Mouse (Mus musculus): ENCODE data around the gene Mrfap1. TPM values are rescaled to one million over a fixed set of nuclear protein-coding genes. Genes with fewer than 3 reads are reported as not detected.

The Mrfap1 gene
- polyA plus RNA-seq, 1 experiment, result 263 TPM

DNA sequence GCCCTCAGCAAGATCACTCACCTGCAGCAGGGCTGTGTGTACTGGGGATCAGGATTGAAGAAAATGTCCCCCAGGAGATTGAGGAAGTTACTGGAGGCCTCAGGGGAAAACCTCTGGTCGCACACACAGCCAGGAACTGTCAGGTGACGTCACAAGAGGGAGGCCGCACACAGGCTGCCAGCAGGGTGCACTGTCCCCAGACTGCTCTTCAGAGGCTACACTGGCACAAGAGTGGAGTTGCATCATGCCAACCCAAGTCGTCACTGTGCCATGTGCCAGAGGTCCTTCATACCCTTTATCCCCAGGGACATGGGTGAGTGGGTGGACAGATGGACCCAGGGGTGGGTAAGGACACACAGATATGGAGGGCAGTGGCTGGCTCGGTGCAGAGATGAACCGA is 18.0 kb upstream of the Mrfap1 start:
- Histone ChIP-seq H3K27me3 (ENCODE audit: control insufficient read depth, insufficient read depth, insufficient read length) (no peaks in the 10 kb centered on the region), H3K79me2 (ENCODE audit: control insufficient read depth, insufficient read depth) (no peaks in the 10 kb centered on the region)

DNA sequence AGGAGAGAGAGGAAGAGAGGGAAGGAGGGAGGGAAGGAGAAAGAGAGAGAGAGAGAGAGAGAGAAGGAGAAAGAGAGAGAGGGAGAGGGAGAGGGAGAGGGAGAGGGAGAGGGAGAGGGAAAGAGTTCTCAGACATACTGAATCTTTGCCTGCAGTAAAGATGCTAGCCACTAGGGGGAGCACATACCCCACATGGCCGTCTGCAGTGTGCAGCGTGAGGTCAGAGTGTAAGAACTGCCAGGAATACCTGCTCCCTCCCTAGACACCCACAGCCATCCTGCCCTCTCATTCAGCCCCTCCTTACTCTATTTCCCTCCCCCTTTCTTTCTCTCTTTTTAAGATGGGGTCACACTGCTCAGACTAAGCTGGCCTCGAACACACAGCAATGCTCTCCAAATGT is 14.8 kb upstream of the Mrfap1 start:
- Histone ChIP-seq H3K36me3 (ENCODE audit: control insufficient read depth, insufficient read depth) (no peaks in the 10 kb centered on the region), H3K79me2 (ENCODE audit: control insufficient read depth, insufficient read depth) (no peaks in the 10 kb centered on the region), H3K4me2 (ENCODE audit: low read depth) (no peak overlapping the region), H3ac (ENCODE audit: control insufficient read depth, insufficient read length) (no peak overlapping the region), H3K27me3 (ENCODE audit: control insufficient read depth, insufficient read depth, insufficient read length) (peaks cover 10% of the 10 kb centered on the region), H3K4me3 (no peak overlapping the region)
- TF ChIP-seq CEBPB (IDR thresholded peaks at IDR 0.05; ENCODE audit: insufficient read depth, poor library complexity, severe bottlenecking) (no peak), REST (IDR thresholded peaks at IDR 0.05; ENCODE audit: insufficient read depth, insufficient read length) (no peak), MYOD1 (IDR thresholded peaks at IDR 0.05; ENCODE audit: control insufficient read depth in 1 of 3, insufficient read length in 2 of 3, low read depth in 2 of 3) (no peak), POLR2AphosphoS2 (IDR thresholded peaks at IDR 0.05; ENCODE audit: insufficient read length, low read depth) (no peak)

More for the DNA sequence above, 18.0 kb upstream of the Mrfap1 start:
- TF ChIP-seq POLR2A (IDR thresholded peaks at IDR 0.05; ENCODE audit: insufficient read length, low read depth) (no peak), SRF (IDR thresholded peaks at IDR 0.05; ENCODE audit: control insufficient read depth, insufficient read length, low read depth) (no peak), REST (IDR thresholded peaks at IDR 0.05; ENCODE audit: insufficient read depth, insufficient read length) (no peak), CEBPB (IDR thresholded peaks at IDR 0.05; ENCODE audit: insufficient read depth, poor library complexity, severe bottlenecking) (no peak), USF1 (IDR thresholded peaks at IDR 0.05; ENCODE audit: low read depth) (no peak), TCF3 (IDR thresholded peaks at IDR 0.05; ENCODE audit: insufficient read length, low read depth) (no peak), MYOD1 (IDR thresholded peaks at IDR 0.05; ENCODE audit: control insufficient read depth in 1 of 3, insufficient read length in 2 of 3, low read depth in 2 of 3) (no peak), TCF12 (IDR thresholded peaks at IDR 0.05; ENCODE audit: insufficient read depth, poor library complexity, severe bottlenecking) (no peak), MAX (IDR thresholded peaks at IDR 0.05; ENCODE audit: low read depth) (no peak), MYOG (IDR thresholded peaks at IDR 0.05; ENCODE audit: control insufficient read depth in 1 of 3, insufficient read depth in 1 of 3, insufficient read length in 2 of 3, low read depth in 2 of 3) (no peak)
- Histone ChIP-seq H3K36me3 (ENCODE audit: control insufficient read depth, insufficient read depth) (no peaks in the 10 kb centered on the region), H3K4me2 (ENCODE audit: low read depth) (no peak overlapping the region), H3K4me3 (no peak overlapping the region), H3ac (ENCODE audit: control insufficient read depth, insufficient read length) (no peak overlapping the region)

DNA sequence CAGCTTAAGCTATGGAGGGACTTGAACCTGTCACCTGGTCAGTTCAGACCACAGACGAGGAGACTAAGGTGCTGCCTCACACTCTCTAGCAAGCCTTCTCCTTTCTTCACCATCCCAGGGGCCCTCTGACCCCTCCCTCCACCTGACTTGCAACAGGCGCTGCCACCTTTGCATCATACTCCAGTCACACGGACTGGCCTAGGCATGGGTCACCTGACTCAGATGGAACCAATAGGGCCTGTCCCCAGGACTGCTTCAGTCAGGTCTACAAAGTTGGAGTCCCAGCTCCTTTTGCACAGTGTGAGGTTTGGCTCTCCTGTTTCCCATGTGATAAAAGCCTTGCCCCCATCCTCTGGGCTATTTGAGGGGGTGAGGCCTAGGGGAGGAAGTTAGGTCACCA is 14.1 kb upstream of the Mrfap1 start:
- H3K27me3 ChIP-seq (ENCODE audit: control insufficient read depth, insufficient read depth, insufficient read length), result peaks cover 10% of the 10 kb centered on the region
- TF ChIP-seq SRF (IDR thresholded peaks at IDR 0.05; ENCODE audit: control insufficient read depth, insufficient read length, low read depth) (no peak), E2F4 (IDR thresholded peaks at IDR 0.05; ENCODE audit: insufficient read depth) (no peak), TCF3 (IDR thresholded peaks at IDR 0.05; ENCODE audit: insufficient read length, low read depth) (no peak), MAX (IDR thresholded peaks at IDR 0.05; ENCODE audit: low read depth) (no peak), MYOD1 (IDR thresholded peaks at IDR 0.05; ENCODE audit: control insufficient read depth in 1 of 3, insufficient read length in 2 of 3, low read depth in 2 of 3) (no peak)
- no peak overlapping the region for H3K4me3 ChIP-seq

DNA sequence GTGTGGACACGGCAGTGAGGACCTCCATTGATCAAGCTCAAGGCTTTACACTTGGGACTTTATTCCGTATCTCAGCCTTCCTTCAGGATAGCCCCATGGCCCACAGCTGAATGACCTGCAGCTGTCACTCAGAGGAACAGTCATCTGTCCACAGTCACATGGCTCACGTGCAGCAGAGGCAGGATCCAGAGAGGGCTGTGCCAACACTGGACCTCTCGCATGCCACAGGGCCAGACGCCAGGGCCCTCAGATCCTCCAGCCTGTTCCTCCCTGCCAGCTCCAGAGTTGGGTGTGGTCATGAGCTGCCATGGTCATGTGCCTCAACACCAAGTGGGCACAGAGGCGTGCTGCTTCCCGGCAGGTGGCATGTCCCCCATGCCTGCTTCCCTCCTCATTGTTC is 12.6 kb upstream of the Mrfap1 start:
- TF ChIP-seq MYOD1 (IDR thresholded peaks at IDR 0.05; ENCODE audit: control insufficient read depth in 1 of 3, insufficient read length in 2 of 3, low read depth in 2 of 3) (peak in 2 of 3 experiments; percentile 39 to 85), MYOG (IDR thresholded peaks at IDR 0.05; ENCODE audit: control insufficient read depth in 1 of 3, insufficient read depth in 1 of 3, insufficient read length in 2 of 3, low read depth in 2 of 3) (peak in 2 of 3 experiments; percentile 16 to 80), POLR2AphosphoS2 (IDR thresholded peaks at IDR 0.05; ENCODE audit: insufficient read length, low read depth) (no peak), TCF3 (IDR thresholded peaks at IDR 0.05; ENCODE audit: insufficient read length, low read depth) (peak; percentile 25), MAX (IDR thresholded peaks at IDR 0.05; ENCODE audit: low read depth) (no peak)
- H3K4me3 ChIP-seq, result no peak overlapping the region
- H3ac ChIP-seq (ENCODE audit: control insufficient read depth, insufficient read length), result no peak overlapping the region
- H3K27me3 ChIP-seq (ENCODE audit: control insufficient read depth, insufficient read depth, insufficient read length), result peaks cover 11% of the 10 kb centered on the region
- H3K79me2 ChIP-seq (ENCODE audit: control insufficient read depth, insufficient read depth), result no peaks in the 10 kb centered on the region
- no peaks in the 10 kb centered on the region for H3K36me3 ChIP-seq (ENCODE audit: control insufficient read depth, insufficient read depth)
- H3K4me2 ChIP-seq (ENCODE audit: low read depth), result no peak overlapping the region

More for the DNA sequence above, 14.1 kb upstream of the Mrfap1 start:
- H3K4me2 ChIP-seq (ENCODE audit: low read depth), result no peak overlapping the region
- no peaks in the 10 kb centered on the region for H3K36me3 ChIP-seq (ENCODE audit: control insufficient read depth, insufficient read depth)
- no peak overlapping the region for H3ac ChIP-seq (ENCODE audit: control insufficient read depth, insufficient read length)
- no peaks in the 10 kb centered on the region for H3K79me2 ChIP-seq (ENCODE audit: control insufficient read depth, insufficient read depth)

DNA sequence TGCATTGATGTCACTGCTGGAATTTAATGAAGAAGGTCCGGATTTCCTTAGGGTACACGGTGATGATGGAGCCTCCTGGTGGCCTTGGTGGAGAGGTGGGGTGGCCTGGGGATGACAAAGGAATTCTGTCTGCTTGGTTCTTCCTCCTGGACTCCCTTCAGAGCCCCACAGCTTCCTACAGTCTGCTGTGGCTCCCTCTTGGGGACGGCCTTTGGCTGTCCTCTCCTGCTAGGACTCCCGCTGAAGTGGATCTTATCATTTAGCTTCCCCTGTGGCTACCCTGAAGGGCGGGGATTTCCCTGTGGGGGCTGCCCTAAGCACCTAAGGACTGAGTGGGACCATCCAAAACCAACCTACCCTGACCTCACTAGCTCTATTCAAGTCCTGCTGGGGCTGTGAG is 10.5 kb upstream of the Mrfap1 start:
- no peak overlapping the region for H3K4me3 ChIP-seq
- TF ChIP-seq MAX (IDR thresholded peaks at IDR 0.05; ENCODE audit: low read depth) (no peak), TCF12 (IDR thresholded peaks at IDR 0.05; ENCODE audit: insufficient read depth, poor library complexity, severe bottlenecking) (no peak), USF1 (IDR thresholded peaks at IDR 0.05; ENCODE audit: low read depth) (no peak), POLR2AphosphoS2 (IDR thresholded peaks at IDR 0.05; ENCODE audit: insufficient read length, low read depth) (no peak), REST (IDR thresholded peaks at IDR 0.05; ENCODE audit: insufficient read depth, insufficient read length) (no peak), MYOD1 (IDR thresholded peaks at IDR 0.05; ENCODE audit: control insufficient read depth in 1 of 3, insufficient read length in 2 of 3, low read depth in 2 of 3) (no peak), TCF3 (IDR thresholded peaks at IDR 0.05; ENCODE audit: insufficient read length, low read depth) (no peak), E2F4 (IDR thresholded peaks at IDR 0.05; ENCODE audit: insufficient read depth) (no peak), POLR2A (IDR thresholded peaks at IDR 0.05; ENCODE audit: insufficient read length, low read depth) (no peak), CEBPB (IDR thresholded peaks at IDR 0.05; ENCODE audit: insufficient read depth, poor library complexity, severe bottlenecking) (no peak), SRF (IDR thresholded peaks at IDR 0.05; ENCODE audit: control insufficient read depth, insufficient read length, low read depth) (no peak), MYOG (IDR thresholded peaks at IDR 0.05; ENCODE audit: control insufficient read depth in 1 of 3, insufficient read depth in 1 of 3, insufficient read length in 2 of 3, low read depth in 2 of 3) (no peak)
- H3K4me2 ChIP-seq (ENCODE audit: low read depth), result no peak overlapping the region
- peaks cover 23% of the 10 kb centered on the region for H3K27me3 ChIP-seq (ENCODE audit: control insufficient read depth, insufficient read depth, insufficient read length)
- no peak overlapping the region for H3ac ChIP-seq (ENCODE audit: control insufficient read depth, insufficient read length)
- H3K36me3 ChIP-seq (ENCODE audit: control insufficient read depth, insufficient read depth), result no peaks in the 10 kb centered on the region
- no peaks in the 10 kb centered on the region for H3K79me2 ChIP-seq (ENCODE audit: control insufficient read depth, insufficient read depth)
